Mouse (Mus musculus): ENCODE results near the gene Olfr1441. TPM values are rescaled to one million over a fixed set of nuclear protein-coding genes. Genes with fewer than 3 reads are reported as not detected.

Gene Olfr1441
- polyA plus RNA-seq, 1 experiment from 2014 or later = not detected

DNA sequence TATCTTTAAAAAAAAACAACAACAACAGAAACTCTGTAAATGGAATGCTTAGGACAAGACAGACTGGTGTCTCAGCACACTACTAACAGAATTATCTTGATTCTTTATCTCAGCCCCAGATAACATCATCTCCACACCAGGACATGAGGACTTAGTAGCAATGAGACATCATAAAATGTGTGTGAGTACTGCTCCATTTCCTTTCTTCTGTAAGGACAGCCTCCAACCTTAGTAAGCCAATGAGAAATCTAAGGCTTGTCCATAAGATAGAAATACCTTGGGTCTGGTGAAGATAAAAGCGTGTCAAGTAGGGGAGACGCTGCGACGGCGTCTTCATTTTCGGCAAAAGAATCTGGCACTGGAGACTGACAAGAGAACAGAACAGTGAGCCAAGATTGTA lies 10.4 kb downstream of the Olfr1441 start, which contains the start of gene Pfpl:
Gene Pfpl, plus strand, starts transcription at position 301 of the 400 bp plus-strand sequence.
- no peak within 1 kb of the TSS for H3K9ac ChIP-seq (ENCODE audit: low read depth, low read length)
- no peaks in the 10 kb centered on the region for H3K4me1 ChIP-seq (ENCODE audit: control insufficient read depth, insufficient read depth, low read length)
- H3K36me3 ChIP-seq (ENCODE audit: control insufficient read depth, insufficient read depth, low read length) = no peaks in the 10 kb centered on the region
- no peaks in the 10 kb centered on the region for H3K9me3 ChIP-seq (replicated peaks; ENCODE audit: control insufficient read depth, low read length)
- H3K4me2 ChIP-seq = no peak within 1 kb of the TSS
- H3K4me3 ChIP-seq (ENCODE audit: low read depth, low read length) = no peak within 1 kb of the TSS
- no peak within 1 kb of the TSS for H3K27ac ChIP-seq (ENCODE audit: low read depth, low read length)
- no peaks in the 10 kb centered on the region for H3K27me3 ChIP-seq (ENCODE audit: control insufficient read depth, insufficient read depth, low read length)
- WGBS (ENCODE audit: insufficient replicate concordance) = 88% methylated on average over 6 of the region's 6 CpGs
- ATAC-seq (replicated peaks; ENCODE audit: insufficient number of reproducible peaks, low FRiP score, low TSS enrichment) = no peak

DNA sequence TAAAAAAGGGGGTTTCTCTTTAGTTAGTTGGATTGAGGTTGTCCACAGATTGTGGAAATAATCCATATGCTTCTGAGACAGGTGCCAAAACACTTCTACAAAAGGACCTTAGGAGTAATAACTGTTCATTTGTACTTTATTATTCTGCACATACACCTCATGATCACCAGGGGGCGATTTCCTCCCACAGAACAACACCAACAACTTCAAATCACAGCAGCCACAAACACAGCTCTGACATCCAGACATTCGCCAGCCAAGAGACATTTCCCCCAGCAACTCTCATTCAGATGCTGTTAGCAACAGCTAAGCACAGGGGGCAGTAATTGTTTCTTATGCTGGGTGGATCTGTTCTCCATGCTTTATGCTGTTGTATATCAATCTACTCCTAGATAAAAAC lies 15.8 kb downstream of the Olfr1441 start:
- no peaks in the 10 kb centered on the region for H3K36me3 ChIP-seq (ENCODE audit: control insufficient read depth, insufficient read depth, low read length)
- H3K27ac ChIP-seq (ENCODE audit: low read depth, low read length) = no peak overlapping the region
- 5% methylated on average over 2 of the region's 2 CpGs for WGBS (ENCODE audit: insufficient replicate concordance)
- no peak overlapping the region for H3K4me3 ChIP-seq (ENCODE audit: low read depth, low read length)
- no peaks in the 10 kb centered on the region for H3K9me3 ChIP-seq (replicated peaks; ENCODE audit: control insufficient read depth, low read length)
- no peaks in the 10 kb centered on the region for H3K27me3 ChIP-seq (ENCODE audit: control insufficient read depth, insufficient read depth, low read length)
- no peaks in the 10 kb centered on the region for H3K4me1 ChIP-seq (ENCODE audit: control insufficient read depth, insufficient read depth, low read length)
- no peak overlapping the region for H3K4me2 ChIP-seq
- ATAC-seq (replicated peaks; ENCODE audit: insufficient number of reproducible peaks, low FRiP score, low TSS enrichment) = no peak
- H3K9ac ChIP-seq (ENCODE audit: low read depth, low read length) = no peak overlapping the region

DNA sequence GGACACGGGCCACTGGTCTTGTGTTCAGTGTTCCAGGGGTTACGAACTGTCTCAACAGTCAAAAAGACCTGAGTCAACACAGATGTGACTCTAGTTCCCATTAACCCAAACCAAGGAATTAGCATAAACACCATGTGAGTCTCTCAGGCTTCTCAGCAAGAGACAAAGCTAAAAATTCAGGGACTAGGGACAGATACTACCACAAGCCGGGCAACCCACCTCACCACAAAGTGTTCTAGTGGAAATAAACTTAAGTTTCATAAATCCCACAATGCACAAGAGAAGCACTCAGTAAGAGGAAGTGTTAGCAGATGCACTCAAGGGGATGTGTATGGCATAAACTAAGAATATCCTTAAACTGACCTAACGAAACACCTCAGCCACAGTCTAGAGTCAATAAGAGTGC lies 17.8 kb downstream of the Olfr1441 start:
- no peak for ATAC-seq (replicated peaks; ENCODE audit: insufficient number of reproducible peaks, low FRiP score, low TSS enrichment)
- Histone ChIP-seq H3K4me3 (ENCODE audit: low read depth, low read length) (no peak overlapping the region), H3K4me2 (no peak overlapping the region), H3K9ac (ENCODE audit: low read depth, low read length) (no peak overlapping the region), H3K4me1 (ENCODE audit: control insufficient read depth, insufficient read depth, low read length) (no peaks in the 10 kb centered on the region), H3K36me3 (ENCODE audit: control insufficient read depth, insufficient read depth, low read length) (no peaks in the 10 kb centered on the region), H3K27ac (ENCODE audit: low read depth, low read length) (no peak overlapping the region), H3K27me3 (ENCODE audit: control insufficient read depth, insufficient read depth, low read length) (no peaks in the 10 kb centered on the region), H3K9me3 (replicated peaks; ENCODE audit: control insufficient read depth, low read length) (no peaks in the 10 kb centered on the region)
- 77% methylated on average over 4 of the region's 4 CpGs for WGBS (ENCODE audit: insufficient replicate concordance)

DNA sequence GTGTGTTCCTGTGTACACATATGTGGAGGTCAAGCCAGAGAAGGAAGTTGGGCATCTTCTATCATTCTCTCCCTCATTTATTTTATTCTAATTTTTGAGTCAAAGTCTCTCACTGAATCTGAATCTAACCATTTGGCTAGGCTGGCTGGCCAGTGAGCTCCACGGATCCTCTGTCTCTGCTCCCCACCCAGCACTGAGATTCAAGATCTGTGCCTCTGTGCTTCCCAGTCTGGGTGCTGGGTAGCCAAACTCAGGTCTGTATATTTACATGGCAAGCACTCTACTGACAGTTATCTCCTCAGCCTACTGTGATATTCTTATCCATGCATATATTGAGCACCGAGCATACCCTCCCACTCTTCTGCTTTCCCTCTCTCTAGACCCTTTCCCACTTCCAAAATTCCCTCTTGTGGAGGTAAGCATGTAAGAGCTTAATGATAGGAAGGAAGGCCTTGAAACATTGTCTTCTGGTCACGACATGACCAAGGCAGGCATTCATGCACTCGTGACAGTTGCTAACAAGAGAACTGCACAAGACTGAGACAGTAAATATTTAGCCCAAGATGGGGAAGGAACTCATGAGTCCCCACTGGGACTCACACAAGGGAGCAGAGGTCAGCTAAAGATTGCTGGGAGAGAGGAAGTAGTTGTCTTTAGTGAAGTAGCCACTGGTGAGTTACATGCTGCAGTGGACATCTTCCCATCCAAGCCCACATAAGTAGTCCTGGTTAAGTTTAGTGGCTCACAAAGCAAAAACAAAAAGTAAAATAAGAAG lies 18.7 kb downstream of the Olfr1441 start:
- WGBS (ENCODE audit: insufficient replicate concordance) = 73% methylated on average over 4 of the region's 4 CpGs
- Histone ChIP-seq H3K4me3 (ENCODE audit: low read depth, low read length) (no peak overlapping the region), H3K27ac (ENCODE audit: low read depth, low read length) (no peak overlapping the region), H3K4me2 (no peak overlapping the region), H3K27me3 (ENCODE audit: control insufficient read depth, insufficient read depth, low read length) (no peaks in the 10 kb centered on the region), H3K36me3 (ENCODE audit: control insufficient read depth, insufficient read depth, low read length) (no peaks in the 10 kb centered on the region), H3K9me3 (replicated peaks; ENCODE audit: control insufficient read depth, low read length) (no peaks in the 10 kb centered on the region), H3K4me1 (ENCODE audit: control insufficient read depth, insufficient read depth, low read length) (no peaks in the 10 kb centered on the region), H3K9ac (ENCODE audit: low read depth, low read length) (no peak overlapping the region)
- no peak for ATAC-seq (replicated peaks; ENCODE audit: insufficient number of reproducible peaks, low FRiP score, low TSS enrichment)

- H3K4me1 ChIP-seq (ENCODE audit: control insufficient read depth, insufficient read depth, low read length) = 0 out of 2 replicates have a peak, but pooled peaks cover 3% of the 10 kb centered on the region
- H3K9me3 ChIP-seq (replicated peaks; ENCODE audit: control insufficient read depth, low read length) = no peaks in the 10 kb centered on the region
- H3K9ac ChIP-seq (ENCODE audit: low read depth, low read length) = no peak overlapping the region
- 47% methylated on average over 1 of the region's 1 CpGs for WGBS (ENCODE audit: insufficient replicate concordance)
- H3K4me3 ChIP-seq (ENCODE audit: low read depth, low read length) = no peak overlapping the region
- H3K36me3 ChIP-seq (ENCODE audit: control insufficient read depth, insufficient read depth, low read length) = no peaks in the 10 kb centered on the region
- no peak overlapping the region for H3K27ac ChIP-seq (ENCODE audit: low read depth, low read length)
- H3K4me2 ChIP-seq = no peak overlapping the region
- no peaks in the 10 kb centered on the region for H3K27me3 ChIP-seq (ENCODE audit: control insufficient read depth, insufficient read depth, low read length)
- no peak for ATAC-seq (replicated peaks; ENCODE audit: insufficient number of reproducible peaks, low FRiP score, low TSS enrichment)
These were observed 22.3 kb downstream of the Olfr1441 start for GRCm38 (mm10) chr19:12439581-12439980.

- H3K27me3 ChIP-seq (ENCODE audit: control insufficient read depth, insufficient read depth, low read length) = no peaks in the 10 kb centered on the region
- no peak overlapping the region for H3K4me2 ChIP-seq
- no peak for ATAC-seq (replicated peaks; ENCODE audit: insufficient number of reproducible peaks, low FRiP score, low TSS enrichment)
- H3K36me3 ChIP-seq (ENCODE audit: control insufficient read depth, insufficient read depth, low read length) = no peaks in the 10 kb centered on the region
- 0 out of 2 replicates have a peak, but pooled peaks cover 3% of the 10 kb centered on the region for H3K4me1 ChIP-seq (ENCODE audit: control insufficient read depth, insufficient read depth, low read length)
- no peak overlapping the region for H3K9ac ChIP-seq (ENCODE audit: low read depth, low read length)
- H3K9me3 ChIP-seq (replicated peaks; ENCODE audit: control insufficient read depth, low read length) = no peaks in the 10 kb centered on the region
- WGBS (ENCODE audit: insufficient replicate concordance) = 64% methylated on average over 5 of the region's 5 CpGs
- no peak overlapping the region for H3K4me3 ChIP-seq (ENCODE audit: low read depth, low read length)
- no peak overlapping the region for H3K27ac ChIP-seq (ENCODE audit: low read depth, low read length)
These were observed 23.0 kb downstream of the Olfr1441 start for GRCm38 (mm10) chr19:12440103-12440725.

GRCm38 (mm10) chr19:12442560-12442959 lies 25.3 kb downstream of the Olfr1441 start:
- 0 out of 2 replicates have a peak, but pooled peaks cover 3% of the 10 kb centered on the region for H3K4me1 ChIP-seq (ENCODE audit: control insufficient read depth, insufficient read depth, low read length)
- no peak overlapping the region for H3K9ac ChIP-seq (ENCODE audit: low read depth, low read length)
- H3K4me2 ChIP-seq = no peak overlapping the region
- no peak overlapping the region for H3K4me3 ChIP-seq (ENCODE audit: low read depth, low read length)
- WGBS (ENCODE audit: insufficient replicate concordance) = 66% methylated on average over 4 of the region's 4 CpGs
- H3K36me3 ChIP-seq (ENCODE audit: control insufficient read depth, insufficient read depth, low read length) = no peaks in the 10 kb centered on the region
- no peak for ATAC-seq (replicated peaks; ENCODE audit: insufficient number of reproducible peaks, low FRiP score, low TSS enrichment)
- no peaks in the 10 kb centered on the region for H3K27me3 ChIP-seq (ENCODE audit: control insufficient read depth, insufficient read depth, low read length)
- no peak overlapping the region for H3K27ac ChIP-seq (ENCODE audit: low read depth, low read length)
- H3K9me3 ChIP-seq (replicated peaks; ENCODE audit: control insufficient read depth, low read length) = no peaks in the 10 kb centered on the region

GRCm38 (mm10) chr19:12445014-12445413 lies 27.8 kb downstream of the Olfr1441 start:
- no peak overlapping the region for H3K9ac ChIP-seq (ENCODE audit: low read depth, low read length)
- no peak overlapping the region for H3K4me3 ChIP-seq (ENCODE audit: low read depth, low read length)
- no peaks in the 10 kb centered on the region for H3K36me3 ChIP-seq (ENCODE audit: control insufficient read depth, insufficient read depth, low read length)
- no peak overlapping the region for H3K4me2 ChIP-seq
- H3K9me3 ChIP-seq (replicated peaks; ENCODE audit: control insufficient read depth, low read length) = no peaks in the 10 kb centered on the region
- ATAC-seq (replicated peaks; ENCODE audit: insufficient number of reproducible peaks, low FRiP score, low TSS enrichment) = no peak
- WGBS (ENCODE audit: insufficient replicate concordance) = 75% methylated on average over 3 of the region's 3 CpGs
- H3K4me1 ChIP-seq (ENCODE audit: control insufficient read depth, insufficient read depth, low read length) = 0 out of 2 replicates have a peak, but pooled peaks cover 3% of the 10 kb centered on the region
- H3K27me3 ChIP-seq (ENCODE audit: control insufficient read depth, insufficient read depth, low read length) = no peaks in the 10 kb centered on the region
- H3K27ac ChIP-seq (ENCODE audit: low read depth, low read length) = no peak overlapping the region
